Mouse (Mus musculus): ENCODE results near the gene Hsp90aa1. TPM values are rescaled to one million over a fixed set of nuclear protein-coding genes. Genes with fewer than 3 reads are reported as not detected.

Gene Hsp90aa1
- total and polyA plus RNA-seq, 3 experiments, result 730 to 2,091 (median 1,361) TPM

DNA sequence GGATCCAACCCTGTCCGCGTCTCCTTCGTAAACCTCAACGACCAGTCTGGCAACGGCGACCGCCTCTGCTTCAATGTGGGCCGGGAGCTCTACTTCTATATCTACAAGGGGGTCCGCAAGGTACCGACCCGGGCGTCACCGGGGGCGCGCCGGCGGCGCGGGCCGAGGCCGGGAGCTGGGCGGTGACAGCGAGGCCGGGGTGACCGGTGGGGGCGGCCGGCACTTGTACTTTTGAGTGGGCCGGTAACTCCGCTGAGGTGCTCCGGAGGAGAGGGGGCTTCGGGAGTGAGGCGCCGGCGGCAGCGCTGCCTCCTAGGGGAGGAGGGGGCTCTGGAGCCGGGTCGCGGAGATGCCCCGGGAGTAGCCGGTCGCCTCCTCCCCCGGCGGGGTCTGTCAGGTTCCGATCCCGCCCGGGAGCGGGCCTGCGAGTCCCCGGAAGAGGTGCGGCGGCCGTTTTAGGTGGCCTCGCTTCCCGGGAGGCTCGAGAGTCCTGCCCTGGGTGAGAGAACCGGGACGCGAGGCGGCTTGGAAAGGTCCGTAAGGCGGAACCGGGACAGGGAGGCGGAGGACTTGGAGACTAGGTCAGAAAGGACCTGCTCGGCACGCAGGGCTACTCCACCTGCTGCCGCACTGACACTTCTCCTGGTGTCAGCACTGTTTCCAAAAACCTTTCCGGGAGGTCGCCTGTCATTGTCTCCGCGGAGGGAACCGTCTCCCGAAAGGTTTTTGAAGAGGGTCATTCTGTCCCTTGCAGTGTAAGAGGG, 35.8 kb upstream of the Hsp90aa1 start:
- Histone ChIP-seq H3K4me2 (ENCODE audit: insufficient read depth, low read depth, poor library complexity, severe bottlenecking) (peak overlapping the region; percentile 56), H3K27ac (ENCODE audit: insufficient read depth, low read depth) (no peak overlapping the region), H3K4me3 (replicated peaks in 1 of 3; ENCODE audit: low read depth in 2 of 3, low read length in 2 of 3, poor library complexity in 1 of 3) (peak overlapping the region; percentile 85 to 98 (median 91)), H3K79me2 (replicated peaks; ENCODE audit: control insufficient read depth, extremely low read depth, insufficient read depth, poor library complexity, severe bottlenecking) (peaks cover 34% of the 10 kb centered on the region), H3K9ac (ENCODE audit: insufficient read depth, low read depth) (peak overlapping the region; percentile 82), H3K27me3 (replicated peaks) (peaks cover 14% of the 10 kb centered on the region), H3K36me3 (replicated peaks in 1 of 2; ENCODE audit: control insufficient read depth in 1 of 2, insufficient read depth in 1 of 2, low read length in 1 of 2) (peaks cover 0 to 20% of the 10 kb centered on the region in 2 experiments), H3K9me3 (replicated peaks; ENCODE audit: low read length) (peaks cover 5% of the 10 kb centered on the region), H3K4me1 (ENCODE audit: control insufficient read depth in 1 of 2, insufficient read depth in 2 of 2) (peaks cover 3 to 24% of the 10 kb centered on the region in 2 experiments)
- no peak for DNase-seq (ENCODE audit: extremely low read depth)
- dilution Hi-C loops (cut with MboI; ENCODE audit: extremely low pct_ligation_motif_present, extremely low pct_unique_long_range_greater_than_20kb, low sequenced_read_pairs), result no loop called here
- no peak for TF ChIP-seq HCFC1 (IDR thresholded peaks at IDR 0.05; ENCODE audit: low read depth, low read length)
- peak; percentile 63; the same call in 1 of the 2 replicates for TF ChIP-seq UBTF (IDR thresholded peaks at IDR 0.05; ENCODE audit: low read depth, low read length)
- TF ChIP-seq JUND (conservative IDR thresholded peaks at IDR 0.05; ENCODE audit: low read depth, low read length), result no peak
- TF ChIP-seq IRF4 (IDR thresholded peaks at IDR 0.05; ENCODE audit: low read depth, low read length), result no peak
- TF ChIP-seq E2F4 (IDR thresholded peaks at IDR 0.05; ENCODE audit: insufficient replicate concordance, low read depth, low read length), result no peak
- TF ChIP-seq PAX5 (IDR thresholded peaks at IDR 0.05; ENCODE audit: low read length), result no peak
- TF ChIP-seq USF2 (conservative IDR thresholded peaks at IDR 0.05; ENCODE audit: low read depth, low read length), result no peak
- peak; percentile 25; the same call in 1 of the 2 replicates for TF ChIP-seq ELF1 (IDR thresholded peaks at IDR 0.05; ENCODE audit: low read depth, low read length)
- TF ChIP-seq NELFE (IDR thresholded peaks at IDR 0.05; ENCODE audit: low read depth, low read length), result no peak
- in situ Hi-C loops (cut with MboI; ENCODE audit: low pct_ligation_motif_present, low pct_unique_long_range_greater_than_20kb, low sequenced_read_pairs), result loop anchor here (10.0 kb wide), 1 partner anchor 106 kb away; the partner anchor contains the start of gene Mok

- TF ChIP-seq TCF12 (IDR thresholded peaks at IDR 0.05; ENCODE audit: low read depth, low read length) (peak; percentile 93), IRF4 (IDR thresholded peaks at IDR 0.05; ENCODE audit: low read depth, low read length) (peak; percentile 39; the same call in 1 of the 2 replicates), MAX (IDR thresholded peaks at IDR 0.05; ENCODE audit: low read length) (peak; percentile 35; the same call in 1 of the 2 replicates), TBP (conservative IDR thresholded peaks at IDR 0.05; ENCODE audit: low read depth, low read length) (peak; percentile 83; the same call in 1 of the 2 replicates), ELF1 (IDR thresholded peaks at IDR 0.05; ENCODE audit: low read depth, low read length) (peak; percentile 26; the same call in 1 of the 2 replicates), MAZ (IDR thresholded peaks at IDR 0.05; ENCODE audit: low read depth, low read length) (peak; percentile 79), PAX5 (IDR thresholded peaks at IDR 0.05; ENCODE audit: low read length) (no peak), RCOR1 (conservative IDR thresholded peaks at IDR 0.05; ENCODE audit: low read depth, low read length) (no peak), KAT2A (IDR thresholded peaks at IDR 0.05; ENCODE audit: insufficient replicate concordance, low read length) (0 out of 2 replicates have a peak, but pooled peaks have one; percentile 37), EP300 (IDR thresholded peaks at IDR 0.05; ENCODE audit: low read length) (no peak), SIN3A (IDR thresholded peaks at IDR 0.05; ENCODE audit: low read length) (peak; percentile 55), NRF1 (IDR thresholded peaks at IDR 0.05; ENCODE audit: low read depth, low read length) (peak; percentile 90), MAFK (IDR thresholded peaks at IDR 0.05; ENCODE audit: insufficient replicate concordance, low read length) (no peak), NELFE (IDR thresholded peaks at IDR 0.05; ENCODE audit: low read depth, low read length) (peak; percentile 80), POLR2A (IDR thresholded peaks at IDR 0.05; ENCODE audit: low read depth, low read length) (peak; percentile 80), HCFC1 (IDR thresholded peaks at IDR 0.05; ENCODE audit: low read depth, low read length) (peak; percentile 62), SMC3 (IDR thresholded peaks at IDR 0.05; ENCODE audit: low read depth, low read length) (no peak), ZMIZ1 (IDR thresholded peaks at IDR 0.05; ENCODE audit: low read depth, low read length) (peak; percentile 87), CHD2 (IDR thresholded peaks at IDR 0.05; ENCODE audit: low read length) (peak; percentile 63), UBTF (IDR thresholded peaks at IDR 0.05; ENCODE audit: low read depth, low read length) (no peak; the same call in 1 of the 2 replicates)
- Histone ChIP-seq H3K4me1 (ENCODE audit: control insufficient read depth in 1 of 2, insufficient read depth in 2 of 2) (peaks cover 3 to 24% of the 10 kb centered on the region in 2 experiments), H3K79me2 (replicated peaks; ENCODE audit: control insufficient read depth, extremely low read depth, insufficient read depth, poor library complexity, severe bottlenecking) (peaks cover 34% of the 10 kb centered on the region), H3K4me2 (ENCODE audit: insufficient read depth, low read depth, poor library complexity, severe bottlenecking) (peak within 1 kb of the TSS; percentile 89), H3K27ac (ENCODE audit: insufficient read depth, low read depth) (no peak within 1 kb of the TSS), H3K27me3 (replicated peaks) (peaks cover 14% of the 10 kb centered on the region), H3K36me3 (replicated peaks in 1 of 2; ENCODE audit: control insufficient read depth in 1 of 2, insufficient read depth in 1 of 2, low read length in 1 of 2) (peaks cover 0 to 14% of the 10 kb centered on the region in 2 experiments), H3K9me3 (replicated peaks; ENCODE audit: low read length) (peaks cover 5% of the 10 kb centered on the region), H3K9ac (ENCODE audit: insufficient read depth, low read depth) (peak within 1 kb of the TSS; percentile 82), H3K4me3 (replicated peaks in 1 of 3; ENCODE audit: low read depth in 2 of 3, low read length in 2 of 3, poor library complexity in 1 of 3) (peak within 1 kb of the TSS; percentile 90 to 98 (median 91))
- dilution Hi-C loops (cut with MboI; ENCODE audit: extremely low pct_ligation_motif_present, extremely low pct_unique_long_range_greater_than_20kb, low sequenced_read_pairs), result no loop called here
- peak; percentile 91 for DNase-seq (ENCODE audit: extremely low read depth)
- in situ Hi-C loops (cut with MboI; ENCODE audit: low pct_ligation_motif_present, low pct_unique_long_range_greater_than_20kb, low sequenced_read_pairs), result loop anchor here (10.0 kb wide), 1 partner anchor 107 kb away; the partner anchor contains the start of gene Mok
Measured at GRCm38 (mm10) chr12:110737170-110738157, 34.9 kb upstream of the Hsp90aa1 start, which contains the start of gene Wdr20. Wdr20 (plus strand) TSS chr12:110737944.

Measured in CH12.LX (cell line).